Mouse (Mus musculus): ENCODE data around the gene Ceacam15.
"Not testable (repeated sequence)": the region's sequence is repeated elsewhere in the genome, so short reads cannot be mapped to it uniquely, and the experiment has no call there.

The Ceacam15 gene

GRCm38 (mm10) chr7:16675605-16676004, at the start of gene Ceacam15:
Ceacam15 (minus strand) TSS chr7:16675705.
- no peak for DNase-seq

- not testable (repeated sequence) for DNase-seq
Measured at GRCm38 (mm10) chr7:16722490-16722889, 47.0 kb upstream of the Ceacam15 start.

GRCm38 (mm10) chr7:16721629-16722028, 46.1 kb upstream of the Ceacam15 start, which contains the start of gene Ceacam9:
Ceacam9 (plus strand) TSS chr7:16721929.
- no peak for DNase-seq

- DNase-seq = peak; percentile 54
Measured at GRCm38 (mm10) chr7:16716456-16717152, 41.1 kb upstream of the Ceacam15 start.

GRCm38 (mm10) chr7:16712633-16713415, 37.3 kb upstream of the Ceacam15 start:
- DNase-seq = no peak

- no peak for DNase-seq
Measured at GRCm38 (mm10) chr7:16710604-16711003, 35.1 kb upstream of the Ceacam15 start.

GRCm38 (mm10) chr7:16708244-16708643, 32.7 kb upstream of the Ceacam15 start:
- no peak for DNase-seq

- DNase-seq = no peak
Measured at GRCm38 (mm10) chr7:16706385-16706784, 30.9 kb upstream of the Ceacam15 start.

- no peak for DNase-seq
Measured at GRCm38 (mm10) chr7:16700583-16700982, 25.1 kb upstream of the Ceacam15 start.

GRCm38 (mm10) chr7:16699042-16699441, 23.5 kb upstream of the Ceacam15 start:
- peak; percentile 12 for DNase-seq

GRCm38 (mm10) chr7:16695025-16695424, 19.5 kb upstream of the Ceacam15 start:
- DNase-seq = no peak

GRCm38 (mm10) chr7:16689196-16689595, 13.7 kb upstream of the Ceacam15 start:
- DNase-seq = no peak

GRCm38 (mm10) chr7:16680194-16680593, 4.7 kb upstream of the Ceacam15 start:
- DNase-seq = not testable (repeated sequence)

- not testable (repeated sequence) for DNase-seq
Measured at GRCm38 (mm10) chr7:16674699-16675098, 806 bp downstream of the Ceacam15 start.

GRCm38 (mm10) chr7:16673823-16674222, 1.7 kb downstream of the Ceacam15 start:
- DNase-seq = no peak

- DNase-seq = not testable (repeated sequence)
Measured at GRCm38 (mm10) chr7:16668331-16668930, 7.1 kb downstream of the Ceacam15 start.

GRCm38 (mm10) chr7:16644260-16644659, 31.2 kb downstream of the Ceacam15 start:
- DNase-seq = no peak

- DNase-seq = not testable (repeated sequence)
Measured at GRCm38 (mm10) chr7:16643106-16643505, 32.4 kb downstream of the Ceacam15 start.

GRCm38 (mm10) chr7:16639028-16639427, 36.5 kb downstream of the Ceacam15 start:
- DNase-seq = no peak

- no peak for DNase-seq
Measured at GRCm38 (mm10) chr7:16635116-16635515, 40.4 kb downstream of the Ceacam15 start.

- DNase-seq = peak; percentile 43
Measured at GRCm38 (mm10) chr7:16633913-16634312, 41.6 kb downstream of the Ceacam15 start.

GRCm38 (mm10) chr7:16631932-16632331, 43.6 kb downstream of the Ceacam15 start:
- DNase-seq = no peak

- DNase-seq = no peak
Measured at GRCm38 (mm10) chr7:16631025-16631424, 44.5 kb downstream of the Ceacam15 start.
